Mouse (Mus musculus) E14TG2a.4 (cell line): ENCODE measurements around the gene Sash1.

ENCODE experiments used
- H3K27me3 ChIP-seq: 2 replicates; pipeline ENCODE4 v1.6.1; 2014; ENCODE audit warnings: low read length, control low read depth; ENCODE audit not compliant: insufficient read depth
- H3K36me3 ChIP-seq: 2 replicates; pipeline ENCODE4 v1.6.1; 2014; ENCODE audit warnings: low read length, control low read depth; ENCODE audit not compliant: insufficient read depth
- H3K4me1 ChIP-seq: replicated peaks from 2 replicates; pipeline ENCODE4 v1.6.1; 2014; ENCODE audit warnings: low read depth, low read length, control low read depth
- H3K4me3 ChIP-seq: replicated peaks from 2 replicates; pipeline ENCODE4 v1.5.1; 2014; ENCODE audit warnings: mild to moderate bottlenecking, low read length
- H3K9me3 ChIP-seq: 2 replicates; pipeline ENCODE4 v1.6.1; 2014; ENCODE audit warnings: low read length, control low read depth
- CTCF ChIP-seq: conservative IDR thresholded peaks from 2 replicates; pipeline ENCODE4 v1.5.1; 2014; ENCODE audit warnings: low read length
- NANOG ChIP-seq: IDR thresholded peaks from 2 replicates; pipeline ENCODE4 v1.6.1; 2014; ENCODE audit warnings: borderline replicate concordance, low read length, mixed read lengths
- POU5F1 ChIP-seq: IDR thresholded peaks from 2 replicates; pipeline ENCODE4 v1.6.1; 2014; ENCODE audit warnings: low read length, borderline replicate concordance

Gene Sash1

GRCm38 (mm10) chr10:8912706-8913275 is 26.9 kb upstream of the Sash1 start:
- peaks cover 6% of the 10 kb centered on the region; the same call in 1 of the 2 replicates for H3K27me3 ChIP-seq
- no peaks in the 10 kb centered on the region for H3K36me3 ChIP-seq
- TF ChIP-seq CTCF (0 out of 2 replicates have a peak, but pooled peaks have one; percentile 30), NANOG (no peak)
- H3K9me3 ChIP-seq = no peaks in the 10 kb centered on the region
- no peak overlapping the region for H3K4me3 ChIP-seq
- peaks cover 5% of the 10 kb centered on the region; the same call in 1 of the 2 replicates for H3K4me1 ChIP-seq

- peaks cover 6% of the 10 kb centered on the region; the same call in 1 of the 2 replicates for H3K27me3 ChIP-seq
- peaks cover 5% of the 10 kb centered on the region; the same call in 1 of the 2 replicates for H3K4me1 ChIP-seq
- no peaks in the 10 kb centered on the region for H3K9me3 ChIP-seq
- TF ChIP-seq NANOG (no peak), POU5F1 (no peak), CTCF (no peak)
- H3K4me3 ChIP-seq = no peak overlapping the region
- H3K36me3 ChIP-seq = no peaks in the 10 kb centered on the region
Measured at GRCm38 (mm10) chr10:8912213-8912612, 26.3 kb upstream of the Sash1 start.

GRCm38 (mm10) chr10:8910237-8910990 is 24.5 kb upstream of the Sash1 start:
- H3K27me3 ChIP-seq = peaks cover 6% of the 10 kb centered on the region; the same call in 1 of the 2 replicates
- no peak overlapping the region for H3K4me3 ChIP-seq
- H3K9me3 ChIP-seq = no peaks in the 10 kb centered on the region
- TF ChIP-seq CTCF (no peak), POU5F1 (no peak), NANOG (no peak)
- H3K36me3 ChIP-seq = no peaks in the 10 kb centered on the region
- peaks cover 2% of the 10 kb centered on the region; the same call in 1 of the 2 replicates for H3K4me1 ChIP-seq

GRCm38 (mm10) chr10:8903086-8903485 is 17.2 kb upstream of the Sash1 start:
- Histone ChIP-seq H3K27me3 (peaks cover 3% of the 10 kb centered on the region; the same call in 1 of the 2 replicates), H3K4me3 (no peak overlapping the region), H3K4me1 (peaks cover 4% of the 10 kb centered on the region; the same call in 1 of the 2 replicates), H3K36me3 (no peaks in the 10 kb centered on the region), H3K9me3 (no peaks in the 10 kb centered on the region)
- TF ChIP-seq CTCF (no peak), POU5F1 (no peak), NANOG (no peak)

GRCm38 (mm10) chr10:8902412-8902811 is 16.5 kb upstream of the Sash1 start:
- Histone ChIP-seq H3K4me3 (no peak overlapping the region), H3K4me1 (peaks cover 4% of the 10 kb centered on the region; the same call in 1 of the 2 replicates), H3K36me3 (no peaks in the 10 kb centered on the region), H3K9me3 (no peaks in the 10 kb centered on the region), H3K27me3 (no peaks in the 10 kb centered on the region)
- TF ChIP-seq POU5F1 (no peak), CTCF (no peak), NANOG (no peak)

- H3K27me3 ChIP-seq = no peaks in the 10 kb centered on the region
- H3K4me1 ChIP-seq = peaks cover 26% of the 10 kb centered on the region
- no peaks in the 10 kb centered on the region for H3K9me3 ChIP-seq
- no peaks in the 10 kb centered on the region for H3K36me3 ChIP-seq
- H3K4me3 ChIP-seq = no peak overlapping the region
- TF ChIP-seq CTCF = no peak
- TF ChIP-seq NANOG = no peak
- no peak for TF ChIP-seq POU5F1
Measured at GRCm38 (mm10) chr10:8898831-8899511, 13.1 kb upstream of the Sash1 start.

GRCm38 (mm10) chr10:8898099-8898777 is 12.4 kb upstream of the Sash1 start:
- Histone ChIP-seq H3K36me3 (no peaks in the 10 kb centered on the region), H3K4me1 (peaks cover 28% of the 10 kb centered on the region)
- no peak for TF ChIP-seq POU5F1
- TF ChIP-seq CTCF = no peak
- no peak for TF ChIP-seq NANOG

More at GRCm38 (mm10) chr10:8898099-8898777, 12.4 kb upstream of the Sash1 start:
- no peaks in the 10 kb centered on the region for H3K9me3 ChIP-seq
- no peak overlapping the region for H3K4me3 ChIP-seq
- no peaks in the 10 kb centered on the region for H3K27me3 ChIP-seq
